Mouse (Mus musculus) thymus, adult 18-20 months (tissue): ENCODE measurements at regions not wholly inside any gene's neighbourhood (a gene's known extent, or its start where the extent isn't known, plus 50 kb on each side); places are given as distances from the start of the nearest gene placed in this dataset.

Experiments used
- DNase-seq, 2 experiments: peaks; one replicate each; pipeline ENCODE4 v3.0.0; 2022; ENCODE audit warnings: mixed read lengths in 2 of 2

GRCm38 (mm10) chr9:85521342-85521741, 194.2 kb upstream of the Tent5a start:
- DNase-seq, result no peak

- DNase-seq, result no peak
Measured at GRCm38 (mm10) chr9:85520941-85521340, 193.8 kb upstream of the Tent5a start.

- DNase-seq, result no peak
Measured at GRCm38 (mm10) chr9:85499006-85499405, 171.9 kb upstream of the Tent5a start.

DNA sequence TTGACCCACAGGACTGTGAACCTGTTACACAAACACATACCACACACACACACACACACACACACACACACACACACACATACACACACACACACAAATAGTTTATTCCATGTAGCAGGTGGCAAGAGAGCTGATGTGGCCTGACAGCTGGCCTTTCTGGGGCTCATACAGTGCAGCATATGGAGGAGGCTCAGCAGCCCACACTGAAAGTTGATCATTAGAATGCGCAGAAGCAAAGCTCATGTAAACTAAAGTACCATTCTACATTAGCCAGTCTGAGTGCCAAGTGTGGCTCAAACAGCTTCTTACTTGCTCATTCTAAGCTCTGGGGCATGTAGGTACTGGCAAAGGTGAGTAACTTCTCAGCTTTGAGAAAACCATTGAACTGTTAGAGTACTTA, 170.2 kb upstream of the Tent5a start:
- DNase-seq, result no peak

DNA sequence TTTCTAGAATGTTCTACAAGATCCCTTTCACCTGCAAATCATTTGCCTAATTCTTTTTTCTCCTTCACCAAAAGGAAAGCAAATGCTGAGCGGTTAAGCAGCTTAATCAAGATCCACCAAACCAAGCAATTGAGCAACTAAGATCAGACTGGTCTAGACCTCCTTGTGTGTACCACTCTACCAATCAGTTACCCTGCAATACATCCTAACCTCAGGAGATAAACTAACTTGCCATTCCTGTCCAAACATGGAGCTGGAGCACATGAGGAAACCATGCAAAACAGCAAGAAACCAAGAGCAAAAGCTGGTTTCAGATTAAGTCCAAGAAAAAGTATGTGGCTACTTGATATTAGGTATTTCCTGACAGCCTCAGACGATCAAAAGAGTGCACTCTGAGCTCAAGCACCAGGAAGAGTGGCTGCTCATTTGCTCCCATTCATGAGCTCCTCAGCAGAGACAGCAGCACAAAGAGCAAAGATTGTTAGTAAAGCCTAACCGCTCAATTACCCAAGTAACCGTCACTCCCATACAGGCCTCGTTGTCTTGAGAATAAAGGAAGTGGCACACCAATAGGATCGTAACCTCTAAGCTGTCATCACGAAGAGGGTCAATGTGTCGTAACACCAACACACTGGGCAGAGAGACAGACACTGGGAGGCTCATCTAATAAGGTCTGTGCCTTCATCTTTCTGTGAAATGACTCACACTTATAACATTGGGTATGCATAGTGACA, 169.5 kb upstream of the Tent5a start:
- DNase-seq, result no peak

DNA sequence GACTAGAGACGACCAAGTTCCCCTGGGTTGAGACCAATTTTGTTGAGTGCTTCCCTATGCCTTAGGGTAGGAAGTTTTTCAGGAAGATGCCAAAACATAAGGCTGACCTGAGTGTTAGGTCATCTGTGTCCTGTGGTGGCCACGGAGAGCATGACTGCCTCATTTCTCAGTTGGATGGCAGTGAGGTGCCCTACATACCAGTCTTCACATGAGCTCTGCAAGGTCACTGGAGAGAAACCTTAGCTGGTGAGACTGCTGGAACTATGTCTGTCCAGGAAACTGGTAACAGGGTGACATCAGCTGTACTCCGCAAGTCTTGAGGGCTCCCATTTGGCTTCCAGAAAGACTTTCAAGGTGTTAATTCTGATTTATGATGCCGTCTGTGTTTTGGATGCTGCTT, 167.9 kb upstream of the Tent5a start:
- DNase-seq, result no peak

DNA sequence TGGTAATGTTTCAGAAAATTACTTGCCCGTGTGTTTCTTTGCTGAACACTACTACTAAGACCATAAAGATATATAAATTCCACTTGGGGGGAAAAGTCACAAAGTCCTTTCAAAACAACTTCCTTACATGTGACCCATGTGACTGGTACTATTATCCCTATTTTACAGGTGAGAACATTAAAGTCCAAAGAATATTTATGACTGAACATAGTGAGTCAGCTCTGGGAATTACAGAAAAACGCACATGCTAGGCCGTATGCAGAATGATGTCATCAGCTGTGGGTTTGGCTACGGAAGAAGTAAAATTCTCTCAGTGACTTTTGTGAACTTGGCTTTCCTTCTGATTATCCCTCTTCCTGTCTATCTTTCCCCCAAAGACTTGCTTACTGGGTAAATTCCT, 166.6 kb upstream of the Tent5a start:
- DNase-seq, result no peak

DNA sequence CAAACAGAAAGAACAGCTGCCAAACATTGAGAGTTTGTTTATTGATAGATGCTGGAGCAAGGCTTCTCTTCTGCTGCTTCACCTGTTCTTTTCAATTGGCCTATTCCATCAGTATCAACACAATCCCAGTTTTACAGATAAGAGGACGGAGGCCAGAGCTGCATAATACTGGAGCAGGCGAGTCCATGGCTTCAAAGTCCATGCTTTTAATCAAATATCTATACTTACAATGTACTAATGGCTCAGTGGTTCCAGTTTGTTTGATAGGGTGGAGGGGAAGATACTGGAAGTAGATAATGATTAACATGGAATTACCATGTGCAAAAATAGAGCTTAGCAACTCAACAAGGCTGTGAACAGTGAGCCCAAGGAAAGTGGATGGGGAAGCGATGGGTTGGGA, 163.2 kb upstream of the Tent5a start:
- no peak for DNase-seq

DNA sequence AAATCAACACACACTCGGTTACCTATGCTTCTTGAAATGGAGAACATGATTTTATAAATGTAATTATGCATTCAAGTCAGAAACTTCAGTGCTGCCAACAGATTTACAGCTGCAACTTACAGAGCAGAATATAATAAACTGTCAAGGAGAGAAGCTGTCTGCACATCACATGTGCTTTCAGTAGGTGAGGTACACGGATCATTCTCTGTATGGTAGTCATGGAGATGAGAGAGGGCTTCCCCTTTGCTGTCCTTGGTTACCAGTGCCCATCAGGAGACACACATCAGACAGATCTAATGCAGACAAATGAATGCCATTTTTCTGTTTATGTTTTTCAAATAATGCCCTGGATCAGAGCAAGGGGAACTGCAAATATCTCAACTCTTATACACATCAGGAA, 160.8 kb upstream of the Tent5a start:
- no peak for DNase-seq

GRCm38 (mm10) chr9:85487052-85487668, 160.0 kb upstream of the Tent5a start:
- no peak for DNase-seq

GRCm38 (mm10) chr9:85485749-85486148, 158.6 kb upstream of the Tent5a start:
- DNase-seq, result no peak

DNA sequence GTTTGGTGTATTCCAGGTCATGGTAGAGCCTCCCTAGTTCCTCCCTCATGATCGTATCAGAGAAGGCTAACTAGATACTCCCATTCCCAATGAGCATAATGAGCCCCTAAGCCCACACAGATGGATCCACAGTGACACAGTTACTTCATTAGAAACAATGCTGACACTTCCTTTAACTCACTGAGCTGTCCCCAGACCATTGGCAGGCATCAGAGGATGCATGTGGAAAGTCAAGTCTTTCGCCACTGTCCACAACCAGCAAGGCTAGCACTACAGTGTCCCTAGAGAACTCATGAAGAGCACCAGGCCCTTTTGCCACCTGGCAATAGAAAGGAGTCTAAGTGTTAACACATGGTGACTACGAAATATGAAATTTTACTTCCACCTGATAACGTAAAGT, 156.1 kb upstream of the Tent5a start:
- no peak for DNase-seq

GRCm38 (mm10) chr9:85480566-85480965, 153.4 kb upstream of the Tent5a start:
- DNase-seq, result no peak

DNA sequence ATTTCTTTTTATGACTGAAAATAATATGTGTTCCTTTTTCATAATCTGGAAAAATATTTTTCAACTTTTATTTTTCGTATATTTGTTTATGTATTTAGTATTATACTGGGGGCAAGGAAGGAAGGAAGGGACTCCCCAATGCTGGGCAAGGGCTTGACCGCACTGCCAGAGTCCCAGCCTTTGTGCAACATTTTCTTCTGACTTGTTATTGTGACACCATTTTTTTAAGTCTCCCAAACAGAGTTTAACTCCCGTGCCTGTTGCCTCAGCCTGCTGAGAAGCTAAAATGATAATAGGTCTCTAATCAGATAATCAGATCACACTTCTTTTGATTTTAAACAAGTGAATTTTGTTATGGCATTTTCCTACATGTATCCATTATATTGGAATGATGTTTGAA, 148.1 kb upstream of the Tent5a start:
- DNase-seq, result no peak

DNA sequence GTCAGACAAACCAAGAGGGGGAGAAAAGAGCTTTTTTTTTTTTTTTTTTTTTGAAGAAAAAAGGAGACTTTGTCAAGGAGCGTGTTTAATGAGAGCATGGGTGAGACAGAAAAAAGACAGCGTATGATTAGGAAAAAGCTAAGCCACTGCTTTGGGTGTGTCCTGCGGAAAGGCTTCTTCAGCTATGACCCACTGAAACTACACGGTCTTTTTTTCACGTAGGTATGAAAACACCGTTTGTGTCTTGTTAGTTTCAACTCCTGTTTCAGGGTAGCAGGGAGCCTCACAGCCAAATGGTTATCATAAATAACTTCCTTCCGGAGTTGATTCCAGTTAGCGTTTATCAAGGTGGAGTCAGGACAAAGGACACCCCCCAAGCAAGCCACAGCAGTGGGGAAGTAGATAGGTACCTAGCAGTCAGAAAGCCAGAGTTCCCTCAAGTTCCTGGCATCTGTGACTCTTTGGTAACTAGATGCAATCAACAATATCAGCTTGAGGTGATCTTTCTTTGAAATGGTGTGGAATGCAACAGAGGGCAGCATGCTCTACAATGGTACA, 143.2 kb upstream of the Tent5a start:
- no peak for DNase-seq

DNA sequence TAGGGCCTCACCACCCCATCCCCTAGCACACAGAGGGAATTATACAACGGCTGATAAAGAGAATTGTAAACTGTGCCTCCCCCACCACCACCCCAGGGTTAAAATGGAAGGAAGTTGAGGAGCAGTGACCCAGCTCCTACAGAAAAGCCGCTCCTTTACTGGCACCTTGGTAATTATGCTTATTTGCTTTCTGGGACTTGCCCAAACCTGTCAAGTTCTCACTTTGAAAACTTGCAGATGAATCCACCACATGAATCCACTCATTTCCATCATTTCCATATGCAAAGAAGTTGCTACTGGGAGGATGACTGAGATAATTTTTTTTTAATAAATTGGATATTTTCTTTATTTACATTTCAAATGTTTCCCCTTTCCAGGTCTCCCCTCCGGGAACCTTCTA, 142.1 kb upstream of the Tent5a start:
- DNase-seq, result no peak

DNA sequence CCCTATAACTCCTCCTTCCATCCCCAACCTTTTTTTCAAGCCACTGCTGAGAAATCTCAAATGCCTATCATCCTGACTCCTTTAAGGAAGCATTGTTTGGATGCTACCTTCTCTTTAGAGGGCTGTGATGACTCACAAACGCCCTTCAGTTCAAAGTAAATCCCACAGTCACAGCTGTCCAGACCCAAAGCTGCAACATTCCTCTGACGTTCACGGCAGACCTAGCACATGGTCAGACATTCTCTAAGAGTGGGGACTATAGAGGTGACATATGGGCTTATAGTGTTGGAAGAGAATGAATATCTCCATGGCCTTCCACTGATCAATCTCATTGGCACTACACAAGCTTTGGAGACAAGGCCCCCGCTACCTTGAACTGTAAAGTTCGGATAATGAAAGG, 139.5 kb upstream of the Tent5a start:
- DNase-seq, result no peak

DNA sequence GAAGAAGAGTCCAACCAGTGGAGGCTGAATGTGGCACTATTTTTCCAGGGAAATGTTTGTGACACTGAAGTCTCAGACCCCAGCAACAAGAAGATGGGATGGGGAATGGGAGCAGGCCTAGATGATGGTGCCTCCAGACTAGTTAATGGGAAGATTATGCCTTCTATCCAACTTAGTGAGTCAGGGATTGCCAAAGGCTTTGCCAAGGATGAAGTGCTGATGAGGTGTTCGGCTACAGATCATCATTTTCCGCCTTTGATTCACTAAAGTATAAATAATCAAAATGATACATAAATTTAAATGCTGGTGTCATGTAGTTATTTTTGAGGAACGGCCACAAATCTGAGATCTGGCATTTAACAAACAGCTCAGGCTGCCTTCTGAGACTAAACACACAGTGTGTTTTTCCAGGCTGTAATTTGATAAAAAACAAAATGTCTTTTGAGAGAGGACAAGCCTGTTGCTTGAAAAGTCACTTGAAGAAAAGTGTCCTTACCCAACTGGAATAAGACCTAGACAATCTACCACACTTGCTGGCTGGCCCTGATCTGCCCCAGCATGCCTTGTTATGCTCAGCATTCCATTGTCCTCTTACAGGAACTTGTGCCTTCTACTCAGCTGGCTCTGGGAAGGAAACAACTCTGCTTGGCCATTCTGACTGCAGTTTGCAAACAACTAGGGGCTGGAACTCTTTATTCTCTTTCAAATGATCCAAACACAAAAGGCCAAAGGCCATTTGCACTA, 132.1 kb upstream of the Tent5a start:
- no peak for DNase-seq

DNA sequence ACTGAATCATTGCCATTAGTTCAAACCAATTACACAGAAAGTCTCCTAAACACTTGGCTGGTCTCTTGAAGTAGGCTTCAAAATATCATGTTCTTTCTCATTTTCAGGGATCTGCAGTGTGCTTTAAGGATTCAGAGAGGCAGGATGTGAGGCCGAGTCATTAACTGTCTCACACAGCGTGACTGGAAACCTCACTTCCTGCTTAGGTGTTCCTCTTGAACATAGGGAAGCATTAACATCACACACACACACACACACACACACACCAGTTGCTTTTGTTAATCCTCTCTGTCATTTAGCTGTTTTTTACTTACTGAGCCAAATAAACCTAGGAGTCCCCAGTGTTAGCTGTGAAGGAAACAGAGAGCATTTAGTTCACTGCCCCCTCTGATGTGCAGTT, 131.2 kb upstream of the Tent5a start:
- DNase-seq, result no peak

DNA sequence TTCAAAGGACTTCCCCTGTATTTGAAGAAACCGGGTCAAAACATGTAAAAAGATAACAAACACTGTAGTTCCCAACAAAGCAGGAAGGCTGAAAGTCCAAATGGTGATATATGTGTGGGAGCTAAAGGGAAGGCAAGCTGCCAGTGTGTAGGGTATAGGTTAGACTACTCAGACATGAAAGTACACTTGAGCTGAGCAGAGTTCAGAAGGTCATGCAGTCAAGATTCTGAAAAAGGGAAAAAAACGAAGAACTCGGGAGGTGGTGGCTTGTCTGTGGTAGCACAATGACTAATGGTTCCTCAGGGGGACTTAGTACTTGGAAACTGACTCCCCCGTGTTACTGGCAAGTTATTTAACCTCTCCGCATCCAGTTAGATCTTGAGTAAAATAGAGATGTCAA, 130.3 kb upstream of the Tent5a start:
- DNase-seq, result no peak

DNA sequence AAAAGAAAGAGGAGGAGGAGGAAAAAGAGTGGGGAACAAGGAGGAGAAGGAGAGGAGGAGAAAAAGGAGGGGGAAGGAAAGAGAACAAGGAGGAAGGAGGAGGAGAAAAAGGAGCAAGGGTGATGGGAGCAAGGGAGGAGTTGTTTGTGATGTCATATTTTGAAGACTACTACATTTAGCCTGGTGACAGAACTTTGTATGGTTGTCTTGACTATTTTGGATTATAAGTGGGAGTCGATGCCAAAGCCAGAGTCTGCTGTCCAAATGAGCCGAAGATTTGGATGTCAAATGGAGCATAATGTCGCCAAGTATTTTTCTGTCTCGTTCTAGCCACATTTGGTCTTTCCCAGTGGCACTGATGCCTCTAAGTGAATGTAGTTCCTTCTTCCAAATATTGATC, 128.2 kb upstream of the Tent5a start:
- DNase-seq, result no peak

DNA sequence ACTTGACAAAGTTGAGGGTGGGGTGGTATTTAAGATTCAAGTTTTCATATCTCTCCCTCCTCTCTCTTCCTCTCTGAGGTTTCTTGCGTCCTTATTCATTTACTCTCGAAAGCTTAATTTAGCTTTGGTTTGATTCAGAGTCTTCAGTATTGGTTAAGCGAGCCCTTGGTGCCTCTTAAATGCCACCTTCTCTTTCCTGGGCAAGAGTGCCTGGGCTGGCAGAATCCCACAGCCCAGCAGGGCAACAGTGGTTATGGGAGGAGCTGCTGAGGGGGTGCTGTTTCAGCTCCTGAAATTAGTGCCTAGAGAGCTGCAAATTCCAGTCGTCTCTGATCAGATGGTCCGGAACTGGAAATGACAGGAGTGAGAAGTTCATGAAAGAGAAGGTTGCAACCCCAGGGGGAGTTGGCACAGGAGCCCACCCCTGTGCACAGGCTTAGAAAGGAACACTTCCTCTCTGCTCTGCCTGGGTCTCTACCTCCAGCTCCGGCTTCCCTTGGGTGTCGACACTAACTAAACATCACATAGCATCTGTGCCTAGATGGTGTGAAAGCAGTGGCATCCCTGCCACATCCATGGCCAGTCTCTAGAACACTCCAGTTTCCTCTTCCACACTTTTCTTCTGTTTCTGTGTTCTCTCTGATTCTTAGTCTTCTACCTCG, 125.2 kb upstream of the Tent5a start:
- no peak for DNase-seq

- no peak for DNase-seq
Measured at GRCm38 (mm10) chr9:85451349-85451748, 124.2 kb upstream of the Tent5a start.
